In the genomic region with DNA sequence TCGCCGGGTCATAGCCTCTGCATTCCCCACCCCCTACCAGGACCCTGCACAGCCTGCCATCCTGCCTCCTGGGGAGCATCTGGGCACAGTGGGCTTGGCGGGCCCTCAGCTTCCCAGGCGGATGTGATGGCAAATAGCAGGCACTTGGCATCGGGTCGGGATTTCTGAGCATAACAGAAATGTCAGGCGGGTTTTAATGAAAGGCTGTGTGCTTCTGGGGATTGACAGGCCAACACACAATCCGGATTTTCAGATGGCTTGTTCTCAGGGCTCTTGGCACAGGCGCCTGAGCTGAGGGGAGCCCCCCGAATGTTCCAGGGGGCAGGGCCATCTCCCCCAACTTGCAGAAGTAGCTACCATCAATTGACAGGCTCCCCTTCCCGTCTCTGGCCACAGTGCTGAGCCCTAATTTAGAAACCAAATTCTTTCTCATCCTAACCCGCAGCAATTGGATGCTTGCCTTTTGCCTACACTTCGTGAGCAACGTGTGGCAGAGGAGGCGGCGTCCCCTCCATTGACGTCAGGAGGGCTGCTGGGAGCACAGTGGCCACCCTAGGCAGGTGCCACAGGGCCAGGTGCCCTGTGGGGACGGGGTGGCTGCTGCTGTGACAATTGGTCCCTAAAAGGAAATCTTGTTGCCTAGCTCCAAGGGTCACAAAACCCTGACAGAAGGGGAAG, we compare ENCODE assay signal across 16 mouse cellular contexts.
DNase-seq lines count a peak whose midpoint lies in the region; ATAC-seq lines count a peak whose summit lies in the region.
"Had no signal": no experiment of that assay in that cellular context is flagged by ENCODE, and none has a peak within 500 bp of the region (broad histone marks: within the 10 kb centered on the region; RNA-seq: fewer than 3 reads in every experiment).

No protein-coding gene starts in this region.

- no peaks in the 10 kb centered on the region for H3K27me3 ChIP-seq in intestine, embryonic 15.5 days (replicated peaks)

- DNase-seq in frontal cortex, postnatal 25 days (ENCODE audit: low spot score in 2 of 2) = no peak
- DNase-seq in retina, postnatal 1 day = peak; percentile 25
- DNase-seq in retina, embryonic 14.5 days (ENCODE audit: low spot score) = no peak
- DNase-seq in layer of hippocampus, postnatal 14 days (ENCODE audit: low spot score in 2 of 2) = peak; percentile 58 to 77
- peak; percentile 34 for DNase-seq in right cerebral cortex, postnatal 4 days
- no peak for DNase-seq in gastrocnemius, postnatal 14 days
- DNase-seq: adrenal gland, postnatal 36 days; cerebellum, adult 11-12 months; liver; lung, embryonic 14.5 days; thymus, postnatal 25 days had no signal

- no peak overlapping the region for H3K27ac ChIP-seq in intestine, embryonic 15.5 days
- H3K27ac ChIP-seq: kidney, postnatal 0 days had no signal

- 64% methylated on average over 18 of the region's 18 CpGs for WGBS in intestine, embryonic 15.5 days

- peaks cover under 1% of the 10 kb centered on the region; the same call in 1 of the 2 replicates for H3K4me1 ChIP-seq in intestine, embryonic 15.5 days (replicated peaks)

- intact Hi-C loops in gastrocnemius, postnatal 14 days (cut with DNase I; ENCODE audit: low total_unique reads) = no loop called here

- H3K4me3 ChIP-seq in intestine, embryonic 15.5 days (replicated peaks) = no peak overlapping the region
- H3K4me3 ChIP-seq: myocyte had no signal

- H3K4me2 ChIP-seq in intestine, embryonic 15.5 days (replicated peaks) = no peak overlapping the region
- H3K4me2 ChIP-seq: lung, embryonic 14.5 days had no signal

- H3K36me3 ChIP-seq in intestine, embryonic 15.5 days = no peaks in the 10 kb centered on the region

- H3K9ac ChIP-seq in intestine, embryonic 15.5 days = no peak overlapping the region
- H3K9ac ChIP-seq: lung, embryonic 14.5 days had no signal

- ATAC-seq in frontal cortex, adult (ENCODE audit: low TSS enrichment) = peak; percentile 78
- no peak for ATAC-seq in intestine, embryonic 15.5 days
- ATAC-seq: activated CD4-positive, CD25-positive, alpha-beta regulatory T cell, adult 4 months had no signal

- no peaks in the 10 kb centered on the region for H3K9me3 ChIP-seq in intestine, embryonic 15.5 days

Comparison
In these comparisons a context has a peak if more than half of its experiments do, and no peak if none do; other contexts are left out.
1. DNase-seq: peak in retina, postnatal 1 day (single experiment), layer of hippocampus, postnatal 14 days (2 of 2) and right cerebral cortex, postnatal 4 days (single experiment); none in frontal cortex, postnatal 25 days (0 of 2), retina, embryonic 14.5 days (single experiment) and gastrocnemius, postnatal 14 days (single experiment).